Mouse (Mus musculus) testis, adult 2 months (tissue): Measurements from ENCODE around the gene Vdr. TPM values are rescaled to one million over a fixed set of nuclear protein-coding genes. Genes with fewer than 3 reads are reported as not detected.

Experiments
- H3K27ac ChIP-seq: fragments of 200-500 bp; 2 replicates; pipeline ENCODE4 v1.5.1; 2012; ENCODE audit warnings: low read depth, low read length; ENCODE audit not compliant: control insufficient read depth, insufficient read depth
- H3K27me3 ChIP-seq: fragments of 200-500 bp; 2 replicates; pipeline ENCODE4 v1.6.1; 2012; ENCODE audit warnings: mild to moderate bottlenecking, low read length, moderate library complexity; ENCODE audit not compliant: control insufficient read depth, insufficient read depth
- H3K36me3 ChIP-seq: fragments of 200-500 bp; 2 replicates; pipeline ENCODE4 v1.6.1; 2012; ENCODE audit warnings: mild to moderate bottlenecking, low read length; ENCODE audit not compliant: control insufficient read depth, insufficient read depth
- H3K4me1 ChIP-seq: fragments of 200-500 bp; 2 replicates; pipeline ENCODE4 v1.6.1; 2012; ENCODE audit warnings: low read length; ENCODE audit not compliant: control insufficient read depth, insufficient read depth
- H3K4me3 ChIP-seq: fragments of 200-500 bp; 2 replicates; pipeline ENCODE4 v1.5.1; 2012; ENCODE audit warnings: low read depth, mild to moderate bottlenecking, low read length, moderate library complexity, mixed read lengths; ENCODE audit not compliant: control insufficient read depth
- CTCF ChIP-seq: fragments of 200-500 bp; IDR thresholded peaks from 2 replicates; pipeline ENCODE4 v1.5.1; 2012; ENCODE audit warnings: low read depth, mild to moderate bottlenecking, inconsistent platforms, low read length, moderate library complexity; ENCODE audit not compliant: control insufficient read depth, insufficient read depth, insufficient replicate concordance
- POLR2A ChIP-seq: fragments of 200-500 bp; IDR thresholded peaks from 2 replicates; pipeline ENCODE4 v1.6.1; 2012; ENCODE audit warnings: low read depth, mild to moderate bottlenecking, inconsistent platforms, low read length, moderate library complexity; ENCODE audit not compliant: control insufficient read depth
- polyA plus RNA-seq: library from polyadenylated mRNA; depleted of rRNA; stranded (reverse); fragments of >200 nt; gene quantifications from 2 replicates; pipeline ENCODE4 v1.2.3, GENCODE M21; 2012

Vdr gene
- polyA plus RNA-seq, 1 experiment: 5.7 TPM

DNA sequence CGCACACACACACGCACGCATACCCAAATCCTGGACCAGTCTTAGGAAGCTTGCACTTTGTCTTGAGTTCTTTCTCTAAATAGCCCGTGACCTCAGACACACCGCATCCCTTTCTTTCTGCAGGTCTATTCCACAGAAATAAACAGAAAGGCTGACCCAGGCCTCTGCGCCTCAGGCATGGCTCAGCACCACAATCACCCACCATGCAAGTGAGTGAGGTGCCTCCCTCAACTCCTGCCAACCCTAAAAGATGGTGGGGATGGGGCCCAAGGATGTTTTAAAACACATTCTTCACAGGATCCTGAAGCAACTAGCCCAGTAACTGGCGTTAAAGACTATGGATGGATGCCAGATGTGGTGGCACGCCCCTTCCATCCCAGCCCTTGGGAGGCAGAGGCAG lies 83.0 kb downstream of the Vdr start:
- TF ChIP-seq POLR2A (no peak), CTCF (no peak)
- H3K4me1 ChIP-seq: peaks cover 8% of the 10 kb centered on the region
- H3K4me3 ChIP-seq: no peak overlapping the region

DNA sequence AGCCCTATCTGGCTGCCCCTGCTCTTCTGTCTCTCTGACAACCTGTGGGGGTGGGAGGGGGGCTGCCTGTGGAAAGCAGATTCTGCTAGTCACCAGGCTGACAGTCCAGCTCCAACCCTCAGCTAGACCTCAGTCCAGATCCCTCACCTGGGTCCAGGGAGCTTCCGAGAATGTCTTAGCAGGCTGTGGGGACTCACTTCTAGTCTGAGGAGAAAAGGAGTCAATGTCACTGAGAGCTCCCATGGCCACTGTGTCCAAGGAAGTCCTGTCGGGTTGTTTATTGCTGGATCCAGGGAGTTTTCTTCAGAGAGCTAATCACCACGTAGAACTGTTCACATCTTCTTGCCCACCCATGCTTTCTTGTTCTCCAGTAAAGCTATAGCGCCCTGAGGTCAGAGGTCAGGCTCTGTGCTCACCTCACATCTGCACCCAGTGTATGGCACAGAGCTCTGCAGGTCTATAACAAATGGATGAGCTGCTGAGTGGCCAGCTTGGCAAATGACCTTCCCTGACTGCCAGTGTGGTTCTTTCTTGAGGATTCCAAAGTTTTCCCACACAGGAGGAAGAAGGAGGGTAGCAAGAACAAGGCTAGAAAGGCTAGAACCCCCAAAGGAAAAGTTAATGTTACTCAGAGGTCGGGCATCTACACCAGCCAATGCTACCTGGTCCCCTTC lies 83.7 kb downstream of the Vdr start:
- H3K36me3 ChIP-seq: no peaks in the 10 kb centered on the region
- TF ChIP-seq CTCF: no peak
- TF ChIP-seq POLR2A: no peak
- peaks cover 10% of the 10 kb centered on the region for H3K4me1 ChIP-seq
- H3K27ac ChIP-seq: no peak overlapping the region
- no peaks in the 10 kb centered on the region for H3K27me3 ChIP-seq
- H3K4me3 ChIP-seq: no peak overlapping the region

More for the DNA sequence above, 83.0 kb downstream of the Vdr start:
- no peak overlapping the region for H3K27ac ChIP-seq
- H3K36me3 ChIP-seq: no peaks in the 10 kb centered on the region
- H3K27me3 ChIP-seq: no peaks in the 10 kb centered on the region

- Histone ChIP-seq H3K36me3 (no peaks in the 10 kb centered on the region), H3K4me1 (peaks cover 7% of the 10 kb centered on the region), H3K27ac (no peak overlapping the region), H3K27me3 (no peaks in the 10 kb centered on the region), H3K4me3 (no peak overlapping the region)
- TF ChIP-seq CTCF (no peak), POLR2A (no peak)
Measured at GRCm38 (mm10) chr15:97825941-97826587, 84.4 kb downstream of the Vdr start.

- Histone ChIP-seq H3K27me3 (no peaks in the 10 kb centered on the region), H3K4me3 (no peak overlapping the region), H3K4me1 (peaks cover 5% of the 10 kb centered on the region; the same call in 1 of the 2 replicates), H3K27ac (no peak overlapping the region; the same call in 1 of the 2 replicates), H3K36me3 (no peaks in the 10 kb centered on the region)
- TF ChIP-seq POLR2A (no peak), CTCF (0 out of 2 replicates have a peak, but pooled peaks have one; percentile 7)
Measured at GRCm38 (mm10) chr15:97825071-97825940, 85.1 kb downstream of the Vdr start.

DNA sequence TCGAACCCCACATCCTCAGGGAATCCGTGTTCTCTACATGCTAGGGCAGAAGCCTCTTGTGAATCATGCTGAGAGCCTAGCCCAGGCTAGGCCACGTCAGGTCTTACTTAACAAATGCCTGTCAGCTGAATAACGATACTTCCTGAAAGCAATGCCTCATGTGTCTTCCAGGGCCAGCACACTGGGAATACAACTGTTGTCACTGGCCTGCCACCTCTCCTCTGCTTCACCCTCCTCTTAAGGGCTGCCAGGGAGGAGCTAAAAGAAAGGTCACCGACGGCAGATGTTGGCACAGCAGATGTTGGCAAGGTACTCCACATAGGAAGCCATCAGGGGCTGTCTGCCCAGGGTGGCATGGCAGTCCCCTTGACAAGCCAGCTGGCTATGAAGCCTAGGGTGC lies 86.4 kb downstream of the Vdr start:
- Histone ChIP-seq H3K4me3 (no peak overlapping the region), H3K4me1 (peaks cover 5% of the 10 kb centered on the region; the same call in 1 of the 2 replicates), H3K27ac (peak overlapping the region; percentile 61), H3K36me3 (no peaks in the 10 kb centered on the region), H3K27me3 (no peaks in the 10 kb centered on the region)
- TF ChIP-seq CTCF (no peak), POLR2A (no peak)

DNA sequence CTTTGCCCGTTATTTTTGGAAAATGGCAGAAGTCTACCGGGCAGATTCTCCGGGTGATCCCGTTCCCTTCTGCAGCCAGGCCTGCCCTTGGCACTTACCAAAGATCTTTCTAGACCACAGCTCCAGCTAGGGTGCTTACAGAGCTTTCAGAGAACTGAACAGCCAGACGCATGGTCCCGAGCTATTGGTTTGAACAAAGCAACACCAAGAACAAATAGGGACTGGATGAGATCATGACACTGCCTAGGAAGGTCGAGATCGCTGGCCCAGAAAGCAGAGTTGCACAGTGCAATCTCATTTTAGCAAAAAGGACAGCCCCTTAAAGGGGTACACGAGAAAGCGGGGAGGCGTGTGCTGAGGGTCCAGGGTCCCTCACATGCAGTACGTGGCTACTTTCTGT lies 87.0 kb downstream of the Vdr start:
- no peak overlapping the region for H3K27ac ChIP-seq
- TF ChIP-seq POLR2A (no peak), CTCF (no peak)
- no peaks in the 10 kb centered on the region for H3K27me3 ChIP-seq
- H3K4me1 ChIP-seq: peaks cover 5% of the 10 kb centered on the region; the same call in 1 of the 2 replicates
- H3K4me3 ChIP-seq: no peak overlapping the region
- H3K36me3 ChIP-seq: no peaks in the 10 kb centered on the region
